Mouse (Mus musculus) cortical plate, adult 2 months (tissue): ENCODE measurements around the gene Htr6.

ENCODE experiments used
- CTCF ChIP-seq: fragments of 200-500 bp; IDR thresholded peaks from 2 replicates; pipeline ENCODE4 v1.5.1; 2011; ENCODE audit warnings: mild to moderate bottlenecking, control low read depth, low read length; ENCODE audit not compliant: insufficient read depth; ENCODE audit errors: extremely low read depth
- POLR2A ChIP-seq: fragments of 200-500 bp; IDR thresholded peaks from 2 replicates; pipeline ENCODE4 v1.6.1; 2011; ENCODE audit warnings: mild to moderate bottlenecking, low read length, control low read depth; ENCODE audit not compliant: insufficient read depth; ENCODE audit errors: extremely low read depth

- TF ChIP-seq CTCF (no peak), POLR2A (no peak)
Observed at GRCm38 (mm10) chr4:139120998-139121397, 45.6 kb upstream of the Htr6 start.
